Mouse (Mus musculus): Measurements from ENCODE around the gene Me1. TPM values are rescaled to one million over a fixed set of nuclear protein-coding genes. Genes with fewer than 3 reads are reported as not detected.
"Not testable (repeated sequence)": the region's sequence is repeated elsewhere in the genome, so short reads cannot be mapped to it uniquely, and the experiment has no call there.

The Me1 gene
- polyA plus RNA-seq, 1 experiment, result 62.8 TPM

- Histone ChIP-seq H3K4me3 (replicated peaks; ENCODE audit: extremely low read depth, low read depth, low read length) (no peak overlapping the region), H3K4me1 (ENCODE audit: control insufficient read depth, insufficient read depth, low read length) (peaks cover 5% of the 10 kb centered on the region)
- TF ChIP-seq CTCF (IDR thresholded peaks at IDR 0.05; ENCODE audit: insufficient read depth, low read length) (no peak), POLR2A (IDR thresholded peaks at IDR 0.05; ENCODE audit: borderline replicate concordance, extremely low read depth, low read depth, low read length) (no peak)
- 82% methylated on average over 2 of the region's 2 CpGs for WGBS
- DNase-seq, result no peak
Measured at GRCm38 (mm10) chr9:86622062-86622461, 73.7 kb downstream of the Me1 start.

- WGBS, result 85% methylated on average over 10 of the region's 10 CpGs
Measured at GRCm38 (mm10) chr9:86619341-86620139, 76.2 kb downstream of the Me1 start.

GRCm38 (mm10) chr9:86617837-86618492 is 77.8 kb downstream of the Me1 start:
- WGBS, result 34% methylated on average over 7 of the region's 7 CpGs
- DNase-seq, result no peak
- H3K4me1 ChIP-seq (ENCODE audit: control insufficient read depth, insufficient read depth, low read length), result peaks cover 5% of the 10 kb centered on the region
- TF ChIP-seq POLR2A (IDR thresholded peaks at IDR 0.05; ENCODE audit: borderline replicate concordance, extremely low read depth, low read depth, low read length), result no peak
- H3K4me3 ChIP-seq (replicated peaks; ENCODE audit: extremely low read depth, low read depth, low read length), result no peak overlapping the region

More at GRCm38 (mm10) chr9:86619341-86620139, 76.2 kb downstream of the Me1 start:
- DNase-seq, result no peak
- peaks cover 5% of the 10 kb centered on the region for H3K4me1 ChIP-seq (ENCODE audit: control insufficient read depth, insufficient read depth, low read length)
- no peak for TF ChIP-seq POLR2A (IDR thresholded peaks at IDR 0.05; ENCODE audit: borderline replicate concordance, extremely low read depth, low read depth, low read length)
- TF ChIP-seq CTCF (IDR thresholded peaks at IDR 0.05; ENCODE audit: insufficient read depth, low read length), result no peak
- no peak overlapping the region for H3K4me3 ChIP-seq (replicated peaks; ENCODE audit: extremely low read depth, low read depth, low read length)

GRCm38 (mm10) chr9:86615765-86616164 is 80.0 kb downstream of the Me1 start:
- Histone ChIP-seq H3K4me3 (replicated peaks; ENCODE audit: extremely low read depth, low read depth, low read length) (no peak overlapping the region), H3K4me1 (ENCODE audit: control insufficient read depth, insufficient read depth, low read length) (peaks cover 5% of the 10 kb centered on the region)
- no peak for TF ChIP-seq CTCF (IDR thresholded peaks at IDR 0.05; ENCODE audit: insufficient read depth, low read length)
- TF ChIP-seq POLR2A (IDR thresholded peaks at IDR 0.05; ENCODE audit: borderline replicate concordance, extremely low read depth, low read depth, low read length), result no peak
- WGBS, result 89% methylated on average over 1 of the region's 1 CpGs
- no peak for DNase-seq

GRCm38 (mm10) chr9:86612091-86612490 is 83.7 kb downstream of the Me1 start:
- Histone ChIP-seq H3K4me1 (ENCODE audit: control insufficient read depth, insufficient read depth, low read length) (no peaks in the 10 kb centered on the region), H3K4me3 (replicated peaks; ENCODE audit: extremely low read depth, low read depth, low read length) (no peak overlapping the region)
- TF ChIP-seq CTCF (IDR thresholded peaks at IDR 0.05; ENCODE audit: insufficient read depth, low read length), result no peak
- no peak for TF ChIP-seq POLR2A (IDR thresholded peaks at IDR 0.05; ENCODE audit: borderline replicate concordance, extremely low read depth, low read depth, low read length)
- 94% methylated on average over 4 of the region's 4 CpGs for WGBS
- DNase-seq, result no peak

- DNase-seq, result no peak
- WGBS, result 66% methylated on average over 6 of the region's 6 CpGs
- Histone ChIP-seq H3K4me1 (ENCODE audit: control insufficient read depth, insufficient read depth, low read length) (no peaks in the 10 kb centered on the region), H3K4me3 (replicated peaks; ENCODE audit: extremely low read depth, low read depth, low read length) (no peak overlapping the region)
- TF ChIP-seq POLR2A (IDR thresholded peaks at IDR 0.05; ENCODE audit: borderline replicate concordance, extremely low read depth, low read depth, low read length), result no peak
- no peak for TF ChIP-seq CTCF (IDR thresholded peaks at IDR 0.05; ENCODE audit: insufficient read depth, low read length)
Measured at GRCm38 (mm10) chr9:86605776-86606175, 90.0 kb downstream of the Me1 start.

- 36% methylated on average over 8 of the region's 8 CpGs for WGBS
- H3K4me1 ChIP-seq (ENCODE audit: control insufficient read depth, insufficient read depth, low read length), result no peaks in the 10 kb centered on the region
- DNase-seq, result no peak
- H3K4me3 ChIP-seq (replicated peaks; ENCODE audit: extremely low read depth, low read depth, low read length), result no peak overlapping the region
- TF ChIP-seq CTCF (IDR thresholded peaks at IDR 0.05; ENCODE audit: insufficient read depth, low read length) (no peak), POLR2A (IDR thresholded peaks at IDR 0.05; ENCODE audit: borderline replicate concordance, extremely low read depth, low read depth, low read length) (no peak)
Measured at GRCm38 (mm10) chr9:86599723-86600303, 95.9 kb downstream of the Me1 start.

GRCm38 (mm10) chr9:86596983-86597382 is 98.8 kb downstream of the Me1 start:
- not testable (repeated sequence) for H3K4me3 ChIP-seq (replicated peaks; ENCODE audit: extremely low read depth, low read depth, low read length); DNase-seq; H3K4me1 ChIP-seq (ENCODE audit: control insufficient read depth, insufficient read depth, low read length)

GRCm38 (mm10) chr9:86594357-86594767 is 101.4 kb downstream of the Me1 start:
- not testable (repeated sequence) for H3K4me3 ChIP-seq (replicated peaks; ENCODE audit: extremely low read depth, low read depth, low read length); DNase-seq; H3K4me1 ChIP-seq (ENCODE audit: control insufficient read depth, insufficient read depth, low read length)
- WGBS, result 27% methylated on average over 10 of the region's 10 CpGs
